In the genomic region with DNA sequence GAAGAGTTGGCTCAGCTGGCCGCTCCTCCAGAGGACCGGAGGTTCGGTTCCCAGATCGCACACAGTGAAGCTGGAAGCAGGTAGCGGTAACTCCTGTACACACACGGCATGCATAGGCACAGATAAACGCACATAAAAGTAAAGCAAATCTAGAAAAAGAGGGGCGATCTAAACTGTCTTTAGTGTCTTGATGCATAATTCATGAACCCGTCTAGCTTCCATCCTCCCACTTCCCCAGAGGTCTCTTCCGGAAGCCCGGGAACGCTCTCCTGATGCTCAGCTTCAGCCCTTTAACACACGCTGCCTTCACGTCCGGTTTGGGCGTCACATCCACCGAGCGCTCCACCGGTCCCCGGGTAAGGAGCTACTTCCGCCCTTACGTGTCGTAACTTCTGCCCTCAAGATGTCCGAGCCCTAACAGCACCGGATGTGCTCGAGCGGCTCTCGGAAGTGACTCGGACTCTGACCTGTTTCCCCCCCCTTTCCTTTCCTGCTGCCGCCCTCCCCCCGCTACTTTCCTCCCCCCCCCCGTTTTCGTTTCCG, we compare ENCODE assay signal across 8 mouse cellular contexts. TPM values are rescaled to one million over a fixed set of nuclear protein-coding genes. Genes with fewer than 3 reads are reported as not detected.
A peak's percentile ranks its signal among the peaks of the same experiment; 100 is the strongest.
DNase-seq lines count a peak whose midpoint lies in the region; ATAC-seq and TF ChIP-seq lines count a peak whose summit lies in the region.

No protein-coding gene starts in this region.

- peaks cover 7% of the 10 kb centered on the region for H3K4me1 ChIP-seq in cortical plate, adult 2 months (ENCODE audit: control insufficient read depth, insufficient read depth, low read length)
- peaks cover 62% of the 10 kb centered on the region for H3K4me1 ChIP-seq in megakaryocyte, embryonic 14.5 days

- peak; percentile 96 for ATAC-seq in activated CD4-positive, CD25-positive, alpha-beta regulatory T cell, adult 4 months

- H3K27ac ChIP-seq in cortical plate, adult 2 months (ENCODE audit: insufficient read depth, low read length): 0 out of 2 replicates have a peak overlapping the region, but pooled peaks have one; percentile 1

- peak; percentile 96 to 97 for DNase-seq in gastrocnemius, adult 8-10 months (ENCODE audit: low spot score in 2 of 2)
- DNase-seq in hindlimb bud, embryonic 11.5 days (ENCODE audit: extremely low spot score, low read depth, low spot score): peak; percentile 95
- DNase-seq in left cerebral cortex, adult 8-10 months (ENCODE audit: low spot score in 2 of 2): peak; percentile 93 to 99
- DNase-seq in right cerebral cortex, postnatal 10 days (ENCODE audit: low spot score in 2 of 2): peak; percentile 99 to 100
- peak; percentile 91 for DNase-seq in urinary bladder, postnatal 25 days (ENCODE audit: low spot score)

- peaks cover 31% of the 10 kb centered on the region for H3K36me3 ChIP-seq in megakaryocyte, embryonic 14.5 days (replicated peaks; ENCODE audit: low read length)

- no peak for TF ChIP-seq CTCF in cortical plate, adult 2 months (IDR thresholded peaks at IDR 0.05; ENCODE audit: extremely low read depth, insufficient read depth, low read length)

- H3K9me3 ChIP-seq in megakaryocyte, embryonic 14.5 days: no peaks in the 10 kb centered on the region

- H3K27me3 ChIP-seq in megakaryocyte, embryonic 14.5 days (replicated peaks): peaks cover 7% of the 10 kb centered on the region

- peak; percentile 95 for TF ChIP-seq POLR2A in cortical plate, adult 2 months (IDR thresholded peaks at IDR 0.05; ENCODE audit: extremely low read depth, insufficient read depth, low read length)

- peak overlapping the region; percentile 57 for H3K4me3 ChIP-seq in cortical plate, adult 2 months (ENCODE audit: insufficient read depth, low read length)
- H3K4me3 ChIP-seq in megakaryocyte, embryonic 14.5 days (replicated peaks): peak overlapping the region; percentile 96

RNA-seq across cellular contexts. Expression of a gene that starts 0.3 kb away (rescaled TPM):
- 1 to 10 TPM; 4.3 to 5.2 TPM for polyA plus RNA-seq in activated CD4-positive, CD25-positive, alpha-beta regulatory T cell, adult 4 months (2017; shearing (Covaris generic))
- polyA plus RNA-seq in cortical plate, adult 2 months (2012; rRNA removed): 46.9 and 51.6 TPM in 2 replicates
- total RNA-seq in gastrocnemius, adult 8-10 months (2022): 10 to 100 TPM; 24.3 to 29.7 (median 27.4) TPM
- 10 to 100 TPM; 36.8 to 48.5 (median 40.5) TPM for total RNA-seq in left cerebral cortex, adult 8-10 months (2022)
- 21.5 and 67.6 TPM in 2 replicates for polyA plus RNA-seq in megakaryocyte, embryonic 14.5 days (2012; ENCODE audit: insufficient read depth, low replicate concordance)

RNA-seq across cellular contexts. Expression of a gene that starts 12.2 kb away (rescaled TPM):
- not detected for polyA plus RNA-seq in activated CD4-positive, CD25-positive, alpha-beta regulatory T cell, adult 4 months (2017; shearing (Covaris generic))
- 157 and 164 TPM in 2 replicates for polyA plus RNA-seq in cortical plate, adult 2 months (2012; rRNA removed)
- total RNA-seq in gastrocnemius, adult 8-10 months (2022): under 1 TPM in 3 of 4 experiments, not detected in 1; 0.19 to 0.70 (median 0.36) TPM
- total RNA-seq in left cerebral cortex, adult 8-10 months (2022): 100 to 1,000 TPM; 146 to 232 (median 185) TPM
- 2.5 and 7.7 TPM in 2 replicates for polyA plus RNA-seq in megakaryocyte, embryonic 14.5 days (2012; ENCODE audit: insufficient read depth, low replicate concordance)

RNA-seq across cellular contexts. Expression of a gene that starts 30.9 kb away (rescaled TPM):
- polyA plus RNA-seq in activated CD4-positive, CD25-positive, alpha-beta regulatory T cell, adult 4 months (2017; shearing (Covaris generic)): 10 to 100 TPM; 41.5 to 48.1 TPM
- polyA plus RNA-seq in cortical plate, adult 2 months (2012; rRNA removed): 69.7 and 78.6 TPM in 2 replicates
- total RNA-seq in gastrocnemius, adult 8-10 months (2022): 10 to 100 TPM; 19.8 to 22.3 (median 20.7) TPM
- 10 to 100 TPM; 52.5 to 59.2 (median 54.2) TPM for total RNA-seq in left cerebral cortex, adult 8-10 months (2022)
- polyA plus RNA-seq in megakaryocyte, embryonic 14.5 days (2012; ENCODE audit: insufficient read depth, low replicate concordance): 16.8 and 17.7 TPM in 2 replicates

RNA-seq across cellular contexts. Expression of a gene that starts 40.8 kb away (rescaled TPM):
- 1 to 10 TPM; 8.1 to 9.7 TPM for polyA plus RNA-seq in activated CD4-positive, CD25-positive, alpha-beta regulatory T cell, adult 4 months (2017; shearing (Covaris generic))
- 17.3 and 19.4 TPM in 2 replicates for polyA plus RNA-seq in cortical plate, adult 2 months (2012; rRNA removed)
- 1 to 10 TPM in 3 of 4 experiments, under 1 TPM in 1; 0.97 to 2.5 (median 1.5) TPM for total RNA-seq in gastrocnemius, adult 8-10 months (2022)
- total RNA-seq in left cerebral cortex, adult 8-10 months (2022): 10 to 100 TPM in 2 of 4 experiments, 1 to 10 TPM in 2; 8.6 to 12.1 (median 10.1) TPM
- polyA plus RNA-seq in megakaryocyte, embryonic 14.5 days (2012; ENCODE audit: insufficient read depth, low replicate concordance): 8.7 and 11.3 TPM in 2 replicates

RNA-seq across cellular contexts. Expression of a gene that starts 43.3 kb away (rescaled TPM):
- polyA plus RNA-seq in activated CD4-positive, CD25-positive, alpha-beta regulatory T cell, adult 4 months (2017; shearing (Covaris generic)): 10 to 100 TPM; 45.9 to 51.2 TPM
- 279 and 280 TPM in 2 replicates for polyA plus RNA-seq in cortical plate, adult 2 months (2012; rRNA removed)
- total RNA-seq in gastrocnemius, adult 8-10 months (2022): 100 to 1,000 TPM; 122 to 142 (median 131) TPM
- 100 to 1,000 TPM; 154 to 177 (median 165) TPM for total RNA-seq in left cerebral cortex, adult 8-10 months (2022)
- 46.8 and 55.7 TPM in 2 replicates for polyA plus RNA-seq in megakaryocyte, embryonic 14.5 days (2012; ENCODE audit: insufficient read depth, low replicate concordance)

Comparison
In these comparisons a context has a peak if more than half of its experiments do, and no peak if none do; other contexts are left out.
1. Peak in every context shown above with its lines: DNase-seq, ATAC-seq, H3K4me3 ChIP-seq and H3K27ac ChIP-seq.
2. RNA of a gene that starts 12.2 kb away (polyA plus RNA-seq): 157 to 164 TPM in cortical plate, adult 2 months; 2.5 to 7.7 TPM in megakaryocyte, embryonic 14.5 days and not detected in activated CD4-positive, CD25-positive, alpha-beta regulatory T cell, adult 4 months; every median in the first group is over 10 times any median in the second.